Mouse (Mus musculus) CH12.LX (cell line): Measurements from ENCODE around the gene Mrpl49. TPM values are rescaled to one million over a fixed set of nuclear protein-coding genes. Genes with fewer than 3 reads are reported as not detected.

ENCODE experiments used
- DNase-seq: peaks from one replicate; pipeline ENCODE4 v3.0.0-alpha.2; 2013; ENCODE audit errors: extremely low read depth
- H3K27ac ChIP-seq: 2 replicates; pipeline ENCODE4 v1.5.1; 2012; ENCODE audit warnings: low read depth, mild to moderate bottlenecking, control low read depth, moderate library complexity; ENCODE audit not compliant: insufficient read depth
- H3K27me3 ChIP-seq: replicated peaks from 2 replicates; pipeline ENCODE3; 2012; ENCODE audit warnings: inconsistent platforms
- H3K36me3 ChIP-seq, 2 experiments: replicated peaks in 1 of 2; 2 replicates each; pipeline versions ENCODE3 to v1.6.1; 2012; ENCODE audit warnings: inconsistent platforms in 1 of 2, low read length in 1 of 2, mild to moderate bottlenecking in 1 of 2, mixed read lengths in 1 of 2, moderate library complexity in 1 of 2; ENCODE audit not compliant: control insufficient read depth in 1 of 2, insufficient read depth in 1 of 2
- H3K4me1 ChIP-seq, 2 experiments: 2 replicates each; pipeline ENCODE4 v1.6.1; 2012; ENCODE audit warnings: inconsistent platforms in 1 of 2, moderate library complexity in 1 of 2; ENCODE audit not compliant: insufficient read depth in 2 of 2, control insufficient read depth in 1 of 2
- H3K4me2 ChIP-seq: 2 replicates; pipeline ENCODE4 v1.6.1; 2012; ENCODE audit warnings: low read depth, mild to moderate bottlenecking, control low read depth; ENCODE audit not compliant: poor library complexity, insufficient read depth, severe bottlenecking
- H3K4me3 ChIP-seq, 3 experiments: fragments of 150-350 bp in 1 of 3; sonication (generic) in 1 of 3; replicated peaks in 1 of 3; 2 replicates each; pipeline versions ENCODE3 to v1.5.1; 2011 to 2012; ENCODE audit warnings: low read depth in 2 of 3, low read length in 2 of 3, mild to moderate bottlenecking in 2 of 3, moderate library complexity in 2 of 3, control low read depth in 1 of 3, improper control_type of control experiment in 1 of 3, inconsistent platforms in 1 of 3, mixed read lengths in 1 of 3; ENCODE audit not compliant: poor library complexity in 1 of 3
- H3K79me2 ChIP-seq: replicated peaks from 2 replicates; pipeline ENCODE4 v1.6.1; 2012; ENCODE audit warnings: mild to moderate bottlenecking, moderate library complexity; ENCODE audit not compliant: control insufficient read depth, poor library complexity, insufficient read depth, severe bottlenecking; ENCODE audit errors: extremely low read depth
- H3K9ac ChIP-seq: 2 replicates; pipeline ENCODE4 v1.6.1; 2012; ENCODE audit warnings: low read depth, mild to moderate bottlenecking, control low read depth, moderate library complexity; ENCODE audit not compliant: insufficient read depth
- H3K9me3 ChIP-seq: replicated peaks from 2 replicates; pipeline ENCODE3; 2012; ENCODE audit warnings: low read length, inconsistent platforms, mixed read lengths
- BHLHE40 ChIP-seq: IDR thresholded peaks from 2 replicates; pipeline ENCODE4 v1.6.1; 2011; ENCODE audit warnings: mild to moderate bottlenecking, low read depth, low read length, improper control_type of control experiment
- CHD1 ChIP-seq: IDR thresholded peaks from 2 replicates; pipeline ENCODE4 v1.6.1; 2012; ENCODE audit warnings: low read depth, low read length, improper control_type of control experiment, inconsistent platforms
- CHD2 ChIP-seq: IDR thresholded peaks from 2 replicates; pipeline ENCODE4 v1.6.1; 2011; ENCODE audit warnings: low read length, improper control_type of control experiment
- ELF1 ChIP-seq: IDR thresholded peaks from 2 replicates; pipeline ENCODE4 v1.6.1; 2014; ENCODE audit warnings: low read depth, mild to moderate bottlenecking, inconsistent platforms, low read length, improper control_type of control experiment
- ETS1 ChIP-seq: conservative IDR thresholded peaks from 2 replicates; pipeline ENCODE4 v1.6.1; 2012; ENCODE audit warnings: low read depth, mild to moderate bottlenecking, inconsistent platforms, low read length, improper control_type of control experiment, moderate library complexity
- GABPA ChIP-seq: IDR thresholded peaks from 2 replicates; pipeline ENCODE4 v1.6.1; 2012; ENCODE audit warnings: low read depth, low read length, improper control_type of control experiment, inconsistent platforms; ENCODE audit not compliant: insufficient replicate concordance
- HCFC1 ChIP-seq: IDR thresholded peaks from 2 replicates; pipeline ENCODE4 v1.6.1; 2012; ENCODE audit warnings: low read depth, mild to moderate bottlenecking, inconsistent platforms, low read length, improper control_type of control experiment
- IRF4 ChIP-seq: IDR thresholded peaks from 2 replicates; pipeline ENCODE4 v1.6.1; 2014; ENCODE audit warnings: low read depth, mild to moderate bottlenecking, inconsistent platforms, low read length, improper control_type of control experiment
- JUN ChIP-seq: IDR thresholded peaks from 2 replicates; pipeline ENCODE4 v1.6.1; 2011; ENCODE audit warnings: low read depth, mild to moderate bottlenecking, low read length, improper control_type of control experiment, moderate library complexity; ENCODE audit not compliant: insufficient read depth
- KAT2A ChIP-seq: IDR thresholded peaks from 2 replicates; pipeline ENCODE4 v1.6.1; 2012; ENCODE audit warnings: low read length, improper control_type of control experiment, inconsistent platforms; ENCODE audit not compliant: insufficient replicate concordance
- MAX ChIP-seq: IDR thresholded peaks from 2 replicates; pipeline ENCODE4 v1.6.1; 2011; ENCODE audit warnings: low read length, improper control_type of control experiment
- MEF2A ChIP-seq: IDR thresholded peaks from 2 replicates; pipeline ENCODE4 v1.6.1; 2014; ENCODE audit warnings: low read depth, mild to moderate bottlenecking, inconsistent platforms, low read length, improper control_type of control experiment, borderline replicate concordance
- MXI1 ChIP-seq: IDR thresholded peaks from 2 replicates; pipeline ENCODE4 v1.6.1; 2011; ENCODE audit warnings: mild to moderate bottlenecking, low read depth, low read length, improper control_type of control experiment
- MYC ChIP-seq: IDR thresholded peaks from 2 replicates; pipeline ENCODE4 v1.6.1; 2011; ENCODE audit warnings: low read depth, mild to moderate bottlenecking, improper control_type of control experiment, low read length
- NELFE ChIP-seq: IDR thresholded peaks from 2 replicates; pipeline ENCODE4 v1.6.1; 2011; ENCODE audit warnings: low read depth, low read length, improper control_type of control experiment
- NRF1 ChIP-seq: IDR thresholded peaks from 2 replicates; pipeline ENCODE4 v1.6.1; 2014; ENCODE audit warnings: low read depth, mild to moderate bottlenecking, inconsistent platforms, low read length, improper control_type of control experiment, moderate library complexity
- PAX5 ChIP-seq: IDR thresholded peaks from 2 replicates; pipeline ENCODE4 v1.6.1; 2012; ENCODE audit warnings: low read length, inconsistent platforms, mixed read lengths
- POLR2A ChIP-seq: IDR thresholded peaks from 2 replicates; pipeline ENCODE4 v1.6.1; 2011; ENCODE audit warnings: low read depth, mild to moderate bottlenecking, improper control_type of control experiment, low read length
- POLR2AphosphoS2 ChIP-seq: IDR thresholded peaks from 2 replicates; pipeline ENCODE4 v1.6.1; 2011; ENCODE audit warnings: low read depth, low read length, improper control_type of control experiment
- RCOR1 ChIP-seq: conservative IDR thresholded peaks from 2 replicates; pipeline ENCODE4 v1.6.1; 2012; ENCODE audit warnings: low read depth, mild to moderate bottlenecking, inconsistent platforms, low read length, improper control_type of control experiment
- SIN3A ChIP-seq: IDR thresholded peaks from 2 replicates; pipeline ENCODE4 v1.6.1; 2012; ENCODE audit warnings: low read length, improper control_type of control experiment, inconsistent platforms
- SMC3 ChIP-seq: IDR thresholded peaks from 2 replicates; pipeline ENCODE4 v1.6.1; 2011; ENCODE audit warnings: low read depth, low read length, improper control_type of control experiment
- TBP ChIP-seq: conservative IDR thresholded peaks from 2 replicates; pipeline ENCODE4 v1.6.1; 2011; ENCODE audit warnings: low read depth, low read length, improper control_type of control experiment
- TCF12 ChIP-seq: IDR thresholded peaks from 2 replicates; pipeline ENCODE4 v1.6.1; 2014; ENCODE audit warnings: low read depth, mild to moderate bottlenecking, inconsistent platforms, low read length, improper control_type of control experiment
- UBTF ChIP-seq: IDR thresholded peaks from 2 replicates; pipeline ENCODE4 v1.6.1; 2012; ENCODE audit warnings: low read depth, mild to moderate bottlenecking, inconsistent platforms, low read length, improper control_type of control experiment, moderate library complexity
- ZC3H11A ChIP-seq: IDR thresholded peaks from 2 replicates; pipeline ENCODE4 v1.6.1; 2012; ENCODE audit warnings: low read depth, mild to moderate bottlenecking, inconsistent platforms, low read length, improper control_type of control experiment
- ZMIZ1 ChIP-seq: IDR thresholded peaks from 2 replicates; pipeline ENCODE4 v1.6.1; 2012; ENCODE audit warnings: low read depth, mild to moderate bottlenecking, inconsistent platforms, low read length, improper control_type of control experiment
- ZNF384 ChIP-seq: IDR thresholded peaks from 2 replicates; pipeline ENCODE4 v1.6.1; 2012; ENCODE audit warnings: low read depth, low read length, improper control_type of control experiment, inconsistent platforms
- dilution Hi-C: fragments of 300-500 bp; cut with MboI; formaldehyde crosslinking; loops from 2 replicates; pipeline ENCODE4 v1.14.3; 2020; ENCODE audit warnings: low sequenced_read_pairs; ENCODE audit not compliant: extremely low pct_unique_long_range_greater_than_20kb, extremely low pct_ligation_motif_present
- in situ Hi-C: fragments of 300-500 bp; cut with MboI; formaldehyde crosslinking; loops from 3 replicates; pipeline ENCODE4 v1.14.3; 2019; ENCODE audit warnings: low sequenced_read_pairs, low pct_ligation_motif_present, low pct_unique_long_range_greater_than_20kb, mixed read lengths
- polyA plus RNA-seq: library from polyadenylated mRNA; unstranded; fragments of >175 nt; gene quantifications from 2 replicates; pipeline ENCODE4 v1.2.1, GENCODE M21; 2012; ENCODE audit warnings: low read depth; ENCODE audit not compliant: insufficient read length
- total RNA-seq, 2 experiments: library from RNA; depleted of rRNA; stranded (reverse); fragments of 300-350 nt in 1 of 2; fragments of >200 nt in 1 of 2; gene quantifications; 2 replicates each; pipeline ENCODE4 v1.2.3; 2012 to 2014

Gene Mrpl49
- total and polyA plus RNA-seq, 3 experiments, result 37.4 to 66.6 (median 59.0) TPM

GRCm38 (mm10) chr19:6061021-6061533 is 3.5 kb upstream of the Mrpl49 start, which contains the start of gene Znhit2:
Gene Znhit2, plus strand, starts transcription at chr19:6061192.
- TF ChIP-seq MXI1 (peak; percentile 79), PAX5 (no peak), SIN3A (peak; percentile 95), POLR2AphosphoS2 (0 out of 2 replicates have a peak, but pooled peaks have one; percentile 77), MEF2A (peak; percentile 60; the same call in 1 of the 2 replicates), ELF1 (peak; percentile 91), POLR2A (peak; percentile 86), ZC3H11A (no peak), TBP (peak; percentile 76; the same call in 1 of the 2 replicates), JUN (no peak), NELFE (peak; percentile 77), SMC3 (no peak), CHD1 (peak; percentile 76; the same call in 1 of the 2 replicates), HCFC1 (peak; percentile 81), NRF1 (peak; percentile 80), RCOR1 (no peak), ZNF384 (no peak), KAT2A (peak; percentile 72; the same call in 1 of the 2 replicates), ETS1 (no peak), CHD2 (peak; percentile 51; the same call in 1 of the 2 replicates), ZMIZ1 (peak; percentile 76), MYC (peak; percentile 58; the same call in 1 of the 2 replicates), IRF4 (peak; percentile 65; the same call in 1 of the 2 replicates), GABPA (no peak), BHLHE40 (no peak), MAX (0 out of 2 replicates have a peak, but pooled peaks have one; percentile 37), UBTF (peak; percentile 100), TCF12 (peak; percentile 71; the same call in 1 of the 2 replicates)
- Histone ChIP-seq H3K36me3 (peaks cover 13 to 35% of the 10 kb centered on the region in 2 experiments), H3K4me2 (peak within 1 kb of the TSS; percentile 73), H3K79me2 (peaks cover 35% of the 10 kb centered on the region), H3K4me1 (peaks cover 8 to 39% of the 10 kb centered on the region in 2 experiments), H3K27ac (peak within 1 kb of the TSS; percentile 88), H3K27me3 (no peaks in the 10 kb centered on the region), H3K4me3 (peak within 1 kb of the TSS; percentile 94 to 98 (median 95)), H3K9ac (peak within 1 kb of the TSS; percentile 78), H3K9me3 (no peaks in the 10 kb centered on the region)
- in situ Hi-C loops, result loop anchor here (10.0 kb wide), 1 partner anchor 96 kb away; the partner anchor contains the start of gene Pola2
- dilution Hi-C loops, result no loop called here
- DNase-seq, result peak; percentile 95
